Mouse (Mus musculus) thymus, adult 2 months (tissue): Measurements from ENCODE around the gene Canx. TPM values are rescaled to one million over a fixed set of nuclear protein-coding genes. Genes with fewer than 3 reads are reported as not detected.
"Not testable (repeated sequence)": the region's sequence is repeated elsewhere in the genome, so short reads cannot be mapped to it uniquely, and the experiment has no call there.

Experiments used
- DNase-seq: peaks from one replicate; pipeline ENCODE4 v3.0.0; 2021
- H3K27ac ChIP-seq: fragments of 200-500 bp; 2 replicates; pipeline ENCODE4 v1.5.1; 2012; ENCODE audit warnings: low read length, control low read depth; ENCODE audit not compliant: control insufficient read depth, insufficient read depth
- H3K27me3 ChIP-seq: fragments of 200-500 bp; 2 replicates; pipeline ENCODE4 v1.6.1; 2012; ENCODE audit warnings: mild to moderate bottlenecking, low read length, moderate library complexity, mixed read lengths; ENCODE audit not compliant: control insufficient read depth, insufficient read depth
- H3K36me3 ChIP-seq: fragments of 200-500 bp; 2 replicates; pipeline ENCODE4 v1.6.1; 2012; ENCODE audit warnings: mild to moderate bottlenecking, low read length, moderate library complexity; ENCODE audit not compliant: control insufficient read depth, insufficient read depth
- H3K4me1 ChIP-seq: fragments of 200-500 bp; replicated peaks from 2 replicates; pipeline ENCODE4 v1.6.1; 2012; ENCODE audit warnings: low read length; ENCODE audit not compliant: control insufficient read depth, insufficient read depth
- H3K4me3 ChIP-seq: fragments of 200-500 bp; 2 replicates; pipeline ENCODE4 v1.5.1; 2012; ENCODE audit warnings: mild to moderate bottlenecking, low read length, control low read depth, moderate library complexity; ENCODE audit not compliant: control insufficient read depth, insufficient read depth
- CTCF ChIP-seq: fragments of 200-500 bp; IDR thresholded peaks from 2 replicates; pipeline ENCODE4 v1.5.1; 2012; ENCODE audit warnings: mild to moderate bottlenecking, control low read depth, low read length, moderate library complexity, borderline replicate concordance; ENCODE audit not compliant: control insufficient read depth, poor library complexity, insufficient read depth; ENCODE audit errors: extremely low read depth
- POLR2A ChIP-seq: fragments of 200-500 bp; IDR thresholded peaks from 2 replicates; pipeline ENCODE4 v1.6.1; 2012; ENCODE audit warnings: mild to moderate bottlenecking, low read length, control low read depth, moderate library complexity; ENCODE audit not compliant: control insufficient read depth, poor library complexity, insufficient read depth; ENCODE audit errors: extremely low read depth
- WGBS: fragments of 180-500 bp; shearing (Covaris S2); methylation state at CpG from one replicate; pipeline ENCODE4 v1.1.7; 2018; 5-methylcytosine and 5-hydroxymethylcytosine counted together
- polyA plus RNA-seq: library from polyadenylated mRNA; depleted of rRNA; stranded (reverse); fragments of >200 nt; gene quantifications from 2 replicates; pipeline ENCODE4 v1.2.3, GENCODE M21; 2012

The Canx gene
- polyA plus RNA-seq, 1 experiment = 44.3 TPM

DNA sequence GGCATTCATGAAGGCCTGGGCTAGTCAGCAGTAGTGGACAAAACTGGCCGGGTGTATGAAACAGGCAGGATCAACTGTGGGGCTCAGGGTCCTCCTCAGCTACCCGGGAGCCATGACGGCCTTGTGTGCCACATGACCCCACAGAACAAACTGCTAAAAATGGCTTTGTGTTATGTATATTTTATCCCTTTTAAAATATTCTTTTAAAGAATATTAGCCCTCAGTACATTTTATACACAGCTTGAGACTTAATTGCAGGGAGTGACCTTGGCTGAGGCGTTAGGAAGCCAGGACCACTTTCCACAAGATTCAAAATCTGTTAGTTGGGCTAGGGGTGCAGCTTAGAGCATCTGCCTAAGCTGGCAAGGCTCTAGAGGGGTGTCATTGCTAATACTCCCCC, 45.5 kb upstream of the Canx start:
- H3K27ac ChIP-seq = no peak overlapping the region
- no peak for DNase-seq
- no peaks in the 10 kb centered on the region; the same call in none of the 2 replicates for H3K4me1 ChIP-seq
- no peaks in the 10 kb centered on the region for H3K27me3 ChIP-seq
- WGBS = 80% methylated on average over 4 of the region's 4 CpGs
- H3K36me3 ChIP-seq = no peaks in the 10 kb centered on the region
- H3K4me3 ChIP-seq = no peak overlapping the region
- TF ChIP-seq CTCF (no peak), POLR2A (no peak)

DNA sequence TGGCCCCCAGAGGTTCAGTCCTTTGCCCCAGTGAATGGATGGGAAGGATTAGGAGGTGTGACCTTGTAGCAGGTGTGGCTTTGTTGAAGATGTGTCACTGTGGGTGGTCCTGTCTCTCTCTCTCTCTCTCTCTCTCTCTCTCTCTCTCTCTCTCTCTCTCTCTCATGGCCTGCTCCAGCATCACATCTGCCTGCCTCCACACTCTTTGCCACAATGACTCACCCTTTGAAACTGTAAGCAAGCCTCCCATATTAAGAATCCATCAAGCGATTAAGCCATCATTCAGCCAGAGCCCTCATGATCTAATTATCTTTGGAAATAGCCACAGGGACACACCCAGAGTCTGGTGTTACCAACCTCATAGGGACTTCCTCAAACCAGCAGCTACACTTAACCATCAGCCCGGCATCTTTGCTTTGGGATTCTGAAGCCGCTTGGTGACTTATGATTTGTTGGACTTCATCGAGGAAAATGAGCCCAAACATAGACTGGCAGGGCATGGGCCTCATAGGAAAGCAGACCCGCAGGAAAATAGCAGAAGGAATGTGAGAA, 44.0 kb upstream of the Canx start:
- no peak for DNase-seq
- 95% methylated on average over 5 of the region's 5 CpGs for WGBS
- no peaks in the 10 kb centered on the region for H3K36me3 ChIP-seq
- no peak overlapping the region for H3K4me3 ChIP-seq
- no peak for TF ChIP-seq CTCF
- no peak for TF ChIP-seq POLR2A
- H3K4me1 ChIP-seq = no peaks in the 10 kb centered on the region; the same call in none of the 2 replicates
- no peak overlapping the region for H3K27ac ChIP-seq
- H3K27me3 ChIP-seq = no peaks in the 10 kb centered on the region

DNA sequence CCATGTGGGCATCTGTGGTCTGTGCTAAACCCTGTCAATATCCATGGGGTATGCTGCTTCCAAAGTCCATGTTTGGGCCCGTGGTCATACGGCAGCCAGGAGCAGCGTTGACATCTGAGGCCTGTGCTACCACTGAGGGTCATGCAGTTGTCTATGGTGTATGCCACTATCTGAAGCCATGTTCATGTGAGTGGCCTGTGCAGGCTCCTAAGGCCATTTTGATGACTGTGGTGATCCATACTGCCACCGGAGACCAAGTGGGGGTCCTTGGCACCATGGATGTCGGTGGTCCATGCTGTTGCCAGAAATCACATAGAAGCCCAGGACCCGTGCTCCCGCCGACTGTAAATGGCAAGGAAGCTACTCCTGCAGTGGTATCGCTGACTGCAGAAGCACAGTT, 42.1 kb upstream of the Canx start:
- Histone ChIP-seq H3K36me3 (no peaks in the 10 kb centered on the region), H3K27ac (no peak overlapping the region), H3K4me3 (no peak overlapping the region), H3K27me3 (no peaks in the 10 kb centered on the region), H3K4me1 (no peaks in the 10 kb centered on the region; the same call in none of the 2 replicates)
- 97% methylated on average over 9 of the region's 9 CpGs for WGBS
- no peak for TF ChIP-seq CTCF
- no peak for TF ChIP-seq POLR2A
- no peak for DNase-seq

DNA sequence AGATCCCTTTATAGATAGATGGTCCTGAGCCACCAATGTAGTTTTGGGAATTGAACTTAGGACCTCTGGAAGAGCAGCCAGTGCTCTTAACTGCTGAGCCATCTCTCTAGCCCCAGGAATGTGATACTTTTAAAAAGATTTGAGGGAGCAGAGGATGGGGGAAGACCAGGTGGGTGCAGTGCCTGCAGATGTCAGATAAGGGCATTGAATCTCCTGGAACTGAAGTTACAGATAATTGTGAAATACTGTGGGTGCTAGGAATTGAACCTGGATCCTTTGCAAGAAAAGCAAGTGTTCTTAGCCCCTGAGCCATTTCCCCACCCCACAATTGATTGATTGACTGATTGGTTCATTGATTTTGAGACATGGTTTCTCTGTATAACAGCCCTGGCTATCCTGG, 39.8 kb upstream of the Canx start:
- no peak overlapping the region for H3K4me3 ChIP-seq
- no peak for DNase-seq
- H3K4me1 ChIP-seq = no peaks in the 10 kb centered on the region
- H3K27me3 ChIP-seq = no peaks in the 10 kb centered on the region
- H3K27ac ChIP-seq = no peak overlapping the region
- no peaks in the 10 kb centered on the region for H3K36me3 ChIP-seq
- TF ChIP-seq POLR2A (no peak), CTCF (no peak)

DNA sequence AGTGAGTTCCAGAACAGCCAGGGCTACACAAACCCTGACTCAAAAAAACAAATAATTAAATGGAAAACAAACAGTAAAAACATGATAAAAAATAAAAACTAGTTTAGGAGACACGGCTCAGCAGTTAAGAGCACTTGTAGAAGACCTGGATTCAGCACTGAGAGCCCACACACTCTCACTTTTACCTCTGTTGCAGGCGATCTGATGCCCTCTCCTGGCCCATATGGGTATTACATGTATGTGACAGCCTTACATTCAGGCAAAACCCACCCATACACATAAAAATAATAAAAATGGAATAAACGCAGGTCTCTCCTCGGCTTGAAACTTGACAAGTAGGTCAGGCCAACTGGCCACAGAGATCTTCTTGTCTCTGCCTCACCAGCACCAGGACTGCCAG, 39.1 kb upstream of the Canx start:
- H3K27me3 ChIP-seq = no peaks in the 10 kb centered on the region
- no peak overlapping the region for H3K4me3 ChIP-seq
- H3K4me1 ChIP-seq = no peaks in the 10 kb centered on the region
- no peaks in the 10 kb centered on the region for H3K36me3 ChIP-seq
- peak; percentile 83 for DNase-seq
- no peak for TF ChIP-seq POLR2A
- TF ChIP-seq CTCF = no peak
- no peak overlapping the region for H3K27ac ChIP-seq
- WGBS = 3% methylated on average over 4 of the region's 4 CpGs

DNA sequence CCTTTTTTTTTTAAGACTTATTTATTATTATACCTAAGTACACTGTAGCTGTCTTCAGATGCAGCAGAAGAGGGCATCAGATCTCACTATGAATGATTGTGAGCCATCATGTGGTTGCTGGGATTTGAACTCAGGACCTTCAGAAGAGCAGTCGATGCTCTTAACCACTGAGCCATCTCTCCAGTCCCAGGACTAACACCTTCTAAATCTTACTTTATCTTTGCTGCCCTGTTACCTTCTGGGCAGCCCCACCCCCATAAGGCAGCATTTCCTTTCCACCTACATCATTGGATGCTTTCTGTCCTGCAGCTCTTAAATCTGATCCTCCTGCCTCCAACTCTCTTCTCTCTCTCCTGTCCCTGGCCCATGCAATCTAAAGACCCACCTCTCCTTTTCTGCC, 35.8 kb upstream of the Canx start:
- H3K4me3 ChIP-seq, H3K36me3 ChIP-seq, H3K27me3 ChIP-seq, H3K27ac ChIP-seq, H3K4me1 ChIP-seq, DNase-seq: not testable (repeated sequence)
- 84% methylated on average over 1 of the region's 1 CpGs for WGBS
